Mouse (Mus musculus): ENCODE data around the gene Plekho2.

- TF ChIP-seq CTCF (IDR thresholded peaks at IDR 0.05; ENCODE audit: borderline replicate concordance, insufficient read depth, low read depth, low read length) (no peak), POLR2A (IDR thresholded peaks at IDR 0.05; ENCODE audit: borderline replicate concordance, insufficient read depth, low read length) (no peak)
Measured at GRCm38 (mm10) chr9:65546413-65546695, 33.5 kb downstream of the Plekho2 start.
